In genomic region chr1:126660098-126660999, GRCm38 (mm10) we compare ENCODE assay signal across 9 mouse cellular contexts.
A peak's percentile ranks its signal among the peaks of the same experiment; 100 is the strongest.
DNase-seq lines count a peak whose midpoint lies in the region; ATAC-seq and TF ChIP-seq lines count a peak whose summit lies in the region.
"Had no signal": no experiment of that assay in that cellular context is flagged by ENCODE, and none has a peak within 500 bp of the region (broad histone marks: within the 10 kb centered on the region; RNA-seq: fewer than 3 reads in every experiment).

No protein-coding gene starts in this region.

- no peaks in the 10 kb centered on the region for H3K9me3 ChIP-seq in limb, embryonic 14.5 days (ENCODE audit: control insufficient read depth, low read length)
- no peaks in the 10 kb centered on the region for H3K9me3 ChIP-seq in limb, embryonic 10.5 days (replicated peaks)
- no peaks in the 10 kb centered on the region for H3K9me3 ChIP-seq in embryonic facial prominence, embryonic 15.5 days (replicated peaks)
- no peaks in the 10 kb centered on the region for H3K9me3 ChIP-seq in hindbrain, embryonic 13.5 days
- H3K9me3 ChIP-seq in midbrain, postnatal 0 days (ENCODE audit: low read length): no peaks in the 10 kb centered on the region

- no peak overlapping the region for H3K9ac ChIP-seq in limb, embryonic 14.5 days (ENCODE audit: low read depth, low read length, severe bottlenecking)
- H3K9ac ChIP-seq in embryonic facial prominence, embryonic 15.5 days: no peak overlapping the region
- H3K9ac ChIP-seq in hindbrain, embryonic 13.5 days: no peak overlapping the region
- no peak overlapping the region for H3K9ac ChIP-seq in midbrain, postnatal 0 days (replicated peaks; ENCODE audit: low read length, poor library complexity, severe bottlenecking)
- H3K9ac ChIP-seq: liver, embryonic 14.5 days had no signal

- no peak for TF ChIP-seq POLR2A in limb, embryonic 14.5 days (IDR thresholded peaks at IDR 0.05; ENCODE audit: borderline replicate concordance, extremely low read depth, insufficient read depth, insufficient read length)

- H3K4me3 ChIP-seq in limb, embryonic 14.5 days (replicated peaks; ENCODE audit: low read length): no peak overlapping the region
- no peak overlapping the region for H3K4me3 ChIP-seq in limb, embryonic 10.5 days
- no peak overlapping the region for H3K4me3 ChIP-seq in embryonic facial prominence, embryonic 15.5 days (replicated peaks)
- no peak overlapping the region for H3K4me3 ChIP-seq in hindbrain, embryonic 13.5 days
- no peak overlapping the region for H3K4me3 ChIP-seq in midbrain, postnatal 0 days (ENCODE audit: low read depth, low read length)

- DNase-seq in limb, embryonic 14.5 days (ENCODE audit: low spot score): no peak
- DNase-seq in limb, embryonic 10.5 days (ENCODE audit: low spot score): no peak
- DNase-seq in midbrain, postnatal 0 days (ENCODE audit: low spot score): peak; percentile 71
- DNase-seq in urinary bladder, postnatal 25 days (ENCODE audit: low spot score): no peak
- no peak for DNase-seq in cerebellum, postnatal 10 days
- DNase-seq in frontal cortex, postnatal 25 days (ENCODE audit: low spot score in 2 of 2): no peak

- no peaks in the 10 kb centered on the region for H3K36me3 ChIP-seq in limb, embryonic 14.5 days (ENCODE audit: control insufficient read depth, insufficient read depth, low read length)
- H3K36me3 ChIP-seq in limb, embryonic 10.5 days: no peaks in the 10 kb centered on the region
- H3K36me3 ChIP-seq in embryonic facial prominence, embryonic 15.5 days: no peaks in the 10 kb centered on the region
- H3K36me3 ChIP-seq in hindbrain, embryonic 13.5 days: no peaks in the 10 kb centered on the region
- no peaks in the 10 kb centered on the region for H3K36me3 ChIP-seq in midbrain, postnatal 0 days (ENCODE audit: insufficient read depth, low read length)

- H3K27ac ChIP-seq in limb, embryonic 14.5 days (replicated peaks; ENCODE audit: low read depth, low read length): peak overlapping the region; percentile 10; the same call in 1 of the 2 replicates
- no peak overlapping the region for H3K27ac ChIP-seq in limb, embryonic 10.5 days
- H3K27ac ChIP-seq in embryonic facial prominence, embryonic 15.5 days (replicated peaks): no peak overlapping the region
- H3K27ac ChIP-seq in hindbrain, embryonic 13.5 days: peak overlapping the region; percentile 40; the same call in 1 of the 2 replicates
- no peak overlapping the region for H3K27ac ChIP-seq in midbrain, postnatal 0 days (ENCODE audit: low read depth, low read length)
- H3K27ac ChIP-seq: liver, embryonic 14.5 days had no signal

- TF ChIP-seq CTCF in midbrain, postnatal 0 days (IDR thresholded peaks at IDR 0.05): no peak

- peak; percentile 80 for ATAC-seq in limb, embryonic 14.5 days (ENCODE audit: low FRiP score, low read depth)
- ATAC-seq in embryonic facial prominence, embryonic 15.5 days (ENCODE audit: insufficient number of reproducible peaks, low FRiP score, low TSS enrichment, low read depth): 0 out of 2 replicates have a peak, but pooled peaks have one; percentile 19
- peak; percentile 82 for ATAC-seq in hindbrain, embryonic 13.5 days (ENCODE audit: low FRiP score)
- ATAC-seq in midbrain, postnatal 0 days (ENCODE audit: low FRiP score): no peak

- no peak overlapping the region for H3K4me2 ChIP-seq in limb, embryonic 14.5 days (replicated peaks; ENCODE audit: low read depth, low read length, severe bottlenecking)
- no peak overlapping the region for H3K4me2 ChIP-seq in embryonic facial prominence, embryonic 15.5 days (replicated peaks)
- H3K4me2 ChIP-seq in hindbrain, embryonic 13.5 days: no peak overlapping the region
- H3K4me2 ChIP-seq in midbrain, postnatal 0 days (ENCODE audit: low read depth, low read length, poor library complexity, severe bottlenecking): no peak overlapping the region

- H3K4me1 ChIP-seq in limb, embryonic 14.5 days (ENCODE audit: control insufficient read depth, insufficient read depth, low read length): no peaks in the 10 kb centered on the region
- H3K4me1 ChIP-seq in limb, embryonic 10.5 days: no peaks in the 10 kb centered on the region
- no peaks in the 10 kb centered on the region for H3K4me1 ChIP-seq in embryonic facial prominence, embryonic 15.5 days
- H3K4me1 ChIP-seq in hindbrain, embryonic 13.5 days (replicated peaks): peaks cover 24% of the 10 kb centered on the region
- no peaks in the 10 kb centered on the region; the same call in 1 of the 2 replicates for H3K4me1 ChIP-seq in midbrain, postnatal 0 days (ENCODE audit: insufficient read depth, low read length)

- no peaks in the 10 kb centered on the region for H3K27me3 ChIP-seq in limb, embryonic 14.5 days (ENCODE audit: control insufficient read depth, insufficient read depth, low read length)
- no peaks in the 10 kb centered on the region for H3K27me3 ChIP-seq in limb, embryonic 10.5 days (ENCODE audit: low read depth, poor library complexity, severe bottlenecking)
- H3K27me3 ChIP-seq in embryonic facial prominence, embryonic 15.5 days: no peaks in the 10 kb centered on the region
- H3K27me3 ChIP-seq in hindbrain, embryonic 13.5 days: no peaks in the 10 kb centered on the region
- H3K27me3 ChIP-seq in midbrain, postnatal 0 days (ENCODE audit: insufficient read depth, low read length): no peaks in the 10 kb centered on the region

- WGBS in limb, embryonic 14.5 days: 75% methylated on average over 7 of the region's 7 CpGs
- 81% methylated on average over 7 of the region's 7 CpGs for WGBS in limb, embryonic 10.5 days
- 66% methylated on average over 7 of the region's 7 CpGs for WGBS in embryonic facial prominence, embryonic 15.5 days
- 48% methylated on average over 7 of the region's 7 CpGs for WGBS in hindbrain, embryonic 13.5 days
- WGBS in midbrain, postnatal 0 days: 58% methylated on average over 7 of the region's 7 CpGs

Comparison
In these comparisons a context has a peak if more than half of its experiments do, and no peak if none do; other contexts are left out.
1. H3K27ac ChIP-seq: peak in limb, embryonic 14.5 days (single experiment) and hindbrain, embryonic 13.5 days (single experiment); none in limb, embryonic 10.5 days (single experiment), embryonic facial prominence, embryonic 15.5 days (single experiment) and midbrain, postnatal 0 days (single experiment).